Mouse (Mus musculus) erythroblast, adult 5-6 weeks (primary cell): Measurements from ENCODE around the gene Dync1li2. TPM values are rescaled to one million over a fixed set of nuclear protein-coding genes. Genes with fewer than 3 reads are reported as not detected.

Experiments
- ATAC-seq: replicated peaks from 2 replicates; pipeline ENCODE4 v1.8.0; 2016; ENCODE audit warnings: moderate number of reproducible peaks, mild to moderate bottlenecking, moderate TSS enrichment, inconsistent platforms; ENCODE audit not compliant: poor library complexity, low FRiP score, severe bottlenecking
- total RNA-seq, 2 experiments: library from RNA; stranded (forward) in 1 of 2; stranded (reverse) in 1 of 2; fragments of 150-400 nt in 1 of 2; fragments of 200-764, 138-1000 nt in 1 of 2; gene quantifications; 2 replicates each; pipeline versions ENCODE4 v1.2.3 to v1.2.4; 2015 to 2017; ENCODE audit warnings: low replicate concordance in 2 of 2

Dync1li2 gene
- total RNA-seq, 2 experiments from 2014 or later = 30.4 to 48.3 TPM

GRCm38 (mm10) chr8:104387501-104387900 lies 55.3 kb downstream of the Dync1li2 start:
- no peak for ATAC-seq

GRCm38 (mm10) chr8:104386693-104387092 lies 56.2 kb downstream of the Dync1li2 start:
- no peak for ATAC-seq

- no peak for ATAC-seq
Observed at GRCm38 (mm10) chr8:104383977-104384376, 58.9 kb downstream of the Dync1li2 start.

- ATAC-seq = no peak
Observed at GRCm38 (mm10) chr8:104383296-104383695, 59.6 kb downstream of the Dync1li2 start.

- ATAC-seq = no peak
Observed at GRCm38 (mm10) chr8:104380961-104381411, 61.9 kb downstream of the Dync1li2 start.

GRCm38 (mm10) chr8:104380269-104380668 lies 62.6 kb downstream of the Dync1li2 start:
- ATAC-seq = 0 out of 2 replicates have a peak, but pooled peaks have one; percentile 32

GRCm38 (mm10) chr8:104379301-104379836 lies 63.5 kb downstream of the Dync1li2 start:
- ATAC-seq = no peak

- no peak for ATAC-seq
Observed at GRCm38 (mm10) chr8:104376669-104377068, 66.2 kb downstream of the Dync1li2 start.

- ATAC-seq = no peak
Observed at GRCm38 (mm10) chr8:104375959-104376358, 66.9 kb downstream of the Dync1li2 start.

- ATAC-seq = no peak
Observed at GRCm38 (mm10) chr8:104374864-104375846, 67.7 kb downstream of the Dync1li2 start.

GRCm38 (mm10) chr8:104374269-104374668 lies 68.6 kb downstream of the Dync1li2 start:
- no peak for ATAC-seq

GRCm38 (mm10) chr8:104373779-104374178 lies 69.1 kb downstream of the Dync1li2 start:
- no peak for ATAC-seq

- ATAC-seq = no peak
Observed at GRCm38 (mm10) chr8:104371121-104371520, 71.7 kb downstream of the Dync1li2 start.

GRCm38 (mm10) chr8:104370071-104370470 lies 72.8 kb downstream of the Dync1li2 start:
- ATAC-seq = no peak

GRCm38 (mm10) chr8:104369591-104369990 lies 73.3 kb downstream of the Dync1li2 start:
- ATAC-seq = no peak

Other genes with a start within 250 kb of the Dync1li2 start
- 7.1 and 13.2 TPM in 2 replicates for gene Tk2, start 194.5 kb downstream of the Dync1li2 start, total RNA-seq (2015; ENCODE audit: low replicate concordance)
- 3.1 and 7.1 TPM in 2 replicates for gene Tk2, start 194.5 kb downstream of the Dync1li2 start, total RNA-seq (2017; ENCODE audit: low replicate concordance)
- gene Cklf, start 192.2 kb downstream of the Dync1li2 start, total RNA-seq (2015; ENCODE audit: low replicate concordance) = 19.2 and 51.7 TPM in 2 replicates
- 5.2 and 9.8 TPM in 2 replicates for gene Cklf, start 192.2 kb downstream of the Dync1li2 start, total RNA-seq (2017; ENCODE audit: low replicate concordance)
- gene Cmtm2a, start 149.9 kb downstream of the Dync1li2 start, total RNA-seq (2015; ENCODE audit: low replicate concordance) = not detected in 2 replicates
- gene Cmtm2a, start 149.9 kb downstream of the Dync1li2 start, total RNA-seq (2017; ENCODE audit: low replicate concordance) = not detected in 2 replicates
- gene Gm45711, start 133.0 kb downstream of the Dync1li2 start, total RNA-seq (2015; ENCODE audit: low replicate concordance) = not detected in 2 replicates
- gene Gm45711, start 133.0 kb downstream of the Dync1li2 start, total RNA-seq (2017; ENCODE audit: low replicate concordance) = not detected in 2 replicates
- not detected in 2 replicates for gene Cmtm1, start 132.9 kb downstream of the Dync1li2 start, total RNA-seq (2015; ENCODE audit: low replicate concordance)
- gene Cmtm1, start 132.9 kb downstream of the Dync1li2 start, total RNA-seq (2017; ENCODE audit: low replicate concordance) = not detected in 2 replicates
- gene Gm11020, start 121.5 kb downstream of the Dync1li2 start, total RNA-seq (2015; ENCODE audit: low replicate concordance) = not detected in 2 replicates
- not detected in 2 replicates for gene Gm11020, start 121.5 kb downstream of the Dync1li2 start, total RNA-seq (2017; ENCODE audit: low replicate concordance)
- gene Cmtm2b, start 120.8 kb downstream of the Dync1li2 start, total RNA-seq (2015; ENCODE audit: low replicate concordance) = not detected in 2 replicates
- gene Cmtm2b, start 120.8 kb downstream of the Dync1li2 start, total RNA-seq (2017; ENCODE audit: low replicate concordance) = not detected in 2 replicates
- 8.6 and 14.0 TPM in 2 replicates for gene Cmtm3, start 103.6 kb downstream of the Dync1li2 start, total RNA-seq (2015; ENCODE audit: low replicate concordance)
- 1.5 and 3.3 TPM in 2 replicates for gene Cmtm3, start 103.6 kb downstream of the Dync1li2 start, total RNA-seq (2017; ENCODE audit: low replicate concordance)
- gene Cmtm4, start 47.2 kb downstream of the Dync1li2 start, total RNA-seq (2015; ENCODE audit: low replicate concordance) = 0.96 and 1.0 TPM in 2 replicates
- 0.51 and 0.70 TPM in 2 replicates for gene Cmtm4, start 47.2 kb downstream of the Dync1li2 start, total RNA-seq (2017; ENCODE audit: low replicate concordance)
- not detected in 2 replicates for gene Terb1, start 66.9 kb upstream of the Dync1li2 start, total RNA-seq (2015; ENCODE audit: low replicate concordance)
- gene Terb1, start 66.9 kb upstream of the Dync1li2 start, total RNA-seq (2017; ENCODE audit: low replicate concordance) = not detected in 2 replicates
- 14.4 and 25.4 TPM in 2 replicates for gene Nae1, start 91.6 kb upstream of the Dync1li2 start, total RNA-seq (2015; ENCODE audit: low replicate concordance)
- 19.0 and 28.0 TPM in 2 replicates for gene Nae1, start 91.6 kb upstream of the Dync1li2 start, total RNA-seq (2017; ENCODE audit: low replicate concordance)
- not detected in 2 replicates for gene Car7, start 91.6 kb upstream of the Dync1li2 start, total RNA-seq (2015; ENCODE audit: low replicate concordance)
- 0.51 TPM in 1 of 2 replicates, not detected in the other for gene Car7, start 91.6 kb upstream of the Dync1li2 start, total RNA-seq (2017; ENCODE audit: low replicate concordance)
- gene Pdp2, start 148.4 kb upstream of the Dync1li2 start, total RNA-seq (2015; ENCODE audit: low replicate concordance) = 0.38 and 1.7 TPM in 2 replicates
- gene Pdp2, start 148.4 kb upstream of the Dync1li2 start, total RNA-seq (2017; ENCODE audit: low replicate concordance) = 0.98 and 1.3 TPM in 2 replicates
- gene Cdh16, start 181.3 kb upstream of the Dync1li2 start, total RNA-seq (2015; ENCODE audit: low replicate concordance) = not detected in 2 replicates
- gene Cdh16, start 181.3 kb upstream of the Dync1li2 start, total RNA-seq (2017; ENCODE audit: low replicate concordance) = not detected in 2 replicates
- not detected in 2 replicates for gene Rrad, start 188.3 kb upstream of the Dync1li2 start, total RNA-seq (2015; ENCODE audit: low replicate concordance)
- gene Rrad, start 188.3 kb upstream of the Dync1li2 start, total RNA-seq (2017; ENCODE audit: low replicate concordance) = not detected in 2 replicates
- gene Ciao2b, start 198.9 kb upstream of the Dync1li2 start, total RNA-seq (2015; ENCODE audit: low replicate concordance) = 1.5 and 5.2 TPM in 2 replicates
- gene Ciao2b, start 198.9 kb upstream of the Dync1li2 start, total RNA-seq (2017; ENCODE audit: low replicate concordance) = 6.0 and 15.1 TPM in 2 replicates